Mouse (Mus musculus) liver, postnatal 0 days (tissue): ENCODE measurements around the gene Rnf224. TPM values are rescaled to one million over a fixed set of nuclear protein-coding genes. Genes with fewer than 3 reads are reported as not detected.

ENCODE experiments used
- ATAC-seq: fragments of 200-750 bp; cut with Nextera tagmentation; 2 replicates; pipeline ENCODE4 v1.8.0; 2017; ENCODE audit warnings: mild to moderate bottlenecking, moderate library complexity
- DNase-seq: peaks from one replicate; pipeline ENCODE4 v3.0.0-alpha.2; 2016
- H3K27ac ChIP-seq: fragments of 300-500 bp; sonication (generic); 2 replicates; pipeline ENCODE4 v1.5.1; 2014; ENCODE audit warnings: antibody characterized with exemption, moderate library complexity, mild to moderate bottlenecking, low read depth
- H3K27me3 ChIP-seq: fragments of 300-500 bp; sonication (generic); 2 replicates; pipeline ENCODE4 v1.6.1; 2014; ENCODE audit warnings: low read length, control low read depth, mixed read lengths; ENCODE audit not compliant: insufficient read depth
- H3K36me3 ChIP-seq: fragments of 300-500 bp; sonication (generic); replicated peaks from 2 replicates; pipeline ENCODE4 v1.6.1; 2014; ENCODE audit warnings: mild to moderate bottlenecking, control low read depth, low read length, moderate library complexity, mixed read lengths; ENCODE audit not compliant: insufficient read depth
- H3K4me1 ChIP-seq: fragments of 300-500 bp; sonication (generic); 2 replicates; pipeline ENCODE4 v1.6.1; 2014; ENCODE audit warnings: antibody characterized with exemption, mild to moderate bottlenecking, control low read depth; ENCODE audit not compliant: insufficient read depth
- H3K4me2 ChIP-seq: fragments of 300-500 bp; sonication (generic); 2 replicates; pipeline ENCODE4 v1.6.1; 2014; ENCODE audit warnings: low read depth, mild to moderate bottlenecking, low read length, moderate library complexity, mixed read lengths
- H3K4me3 ChIP-seq: fragments of 300-500 bp; sonication (generic); 2 replicates; pipeline ENCODE4 v1.5.1; 2014; ENCODE audit warnings: low read depth, low read length
- H3K9ac ChIP-seq: fragments of 300-500 bp; sonication (generic); replicated peaks from 2 replicates; pipeline ENCODE4 v1.6.1; 2014; ENCODE audit warnings: mild to moderate bottlenecking, moderate library complexity
- H3K9me3 ChIP-seq: fragments of 300-500 bp; sonication (generic); 2 replicates; pipeline ENCODE4 v1.6.1; 2016; ENCODE audit warnings: mild to moderate bottlenecking, control low read depth, low read length, mixed read lengths
- CTCF ChIP-seq: sonication (generic); IDR thresholded peaks from 2 replicates; pipeline ENCODE4 v1.5.1; 2016; ENCODE audit warnings: antibody characterized with exemption, low read depth
- EP300 ChIP-seq: IDR thresholded peaks from 2 replicates; pipeline ENCODE4 v1.6.1; 2016; ENCODE audit warnings: antibody characterized with exemption, low read depth, mild to moderate bottlenecking
- WGBS: fragments of 180-500 bp; shearing (Covaris S2); extraction: QIAGEN DNeasy Blood & Tissue Kit; methylation state at CpG from one replicate; pipeline ENCODE4 v1.1.7; 2014; ENCODE audit not compliant: insufficient replicate concordance; 5-methylcytosine and 5-hydroxymethylcytosine counted together
- polyA plus RNA-seq: library from polyadenylated mRNA; unstranded; fragments of >200 nt; fragmentation: Nextera tagmentation; extraction: Ambion mirVana; gene quantifications from 2 replicates; pipeline ENCODE4 v1.2.1, GENCODE M21; 2015

Rnf224 gene
- polyA plus RNA-seq, 1 experiment from 2014 or later: not detected

- DNase-seq: no peak
- H3K9ac ChIP-seq: no peak overlapping the region
- no peak for TF ChIP-seq CTCF
- no peak for TF ChIP-seq EP300
- H3K4me3 ChIP-seq: no peak overlapping the region
- H3K36me3 ChIP-seq: no peaks in the 10 kb centered on the region
- no peak overlapping the region for H3K27ac ChIP-seq
- H3K4me2 ChIP-seq: no peak overlapping the region
- ATAC-seq: no peak
- no peaks in the 10 kb centered on the region for H3K9me3 ChIP-seq
- peaks cover 22% of the 10 kb centered on the region for H3K4me1 ChIP-seq
- peaks cover 16% of the 10 kb centered on the region for H3K27me3 ChIP-seq
- 64% methylated on average over 4 of the region's 4 CpGs for WGBS
Observed at GRCm38 (mm10) chr2:25237522-25237921, 935 bp upstream of the Rnf224 start.

DNA sequence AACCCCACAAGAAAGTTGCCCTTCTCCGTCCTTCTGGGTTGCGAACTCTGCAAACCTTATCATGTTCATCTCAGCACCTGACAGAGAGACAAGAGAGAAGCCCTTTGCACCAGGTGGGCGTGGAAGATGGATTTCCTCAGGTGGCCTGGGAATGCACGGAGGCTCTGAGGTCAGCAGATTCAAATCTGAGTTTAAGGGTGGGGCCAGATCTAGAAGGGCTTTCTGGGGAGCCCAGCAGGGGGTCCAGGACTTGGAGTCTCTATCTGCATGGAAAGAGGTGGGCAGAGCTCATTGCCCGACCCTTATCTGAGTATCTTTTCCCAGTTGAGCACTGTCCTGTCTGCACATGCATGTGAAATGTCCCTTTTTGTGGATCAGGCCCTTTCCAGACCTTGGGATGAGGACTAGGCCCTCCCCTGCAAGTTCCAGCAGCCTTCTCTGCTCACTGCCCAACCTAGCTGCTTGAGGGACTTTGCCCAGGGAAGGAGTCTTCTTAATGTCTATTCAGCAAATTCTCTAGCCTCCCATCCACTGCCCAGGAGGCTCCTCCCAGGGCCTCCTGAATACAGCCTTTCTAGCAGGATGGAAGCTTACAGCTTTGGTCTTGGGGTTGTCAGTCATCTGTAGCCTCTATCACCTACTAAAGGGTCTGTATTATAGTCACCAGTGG is 1.9 kb downstream of the Rnf224 start:
- Histone ChIP-seq H3K27me3 (no peaks in the 10 kb centered on the region), H3K4me3 (no peak overlapping the region), H3K27ac (no peak overlapping the region), H3K9me3 (no peaks in the 10 kb centered on the region), H3K4me2 (no peak overlapping the region), H3K9ac (no peak overlapping the region), H3K4me1 (no peaks in the 10 kb centered on the region; the same call in 1 of the 2 replicates), H3K36me3 (no peaks in the 10 kb centered on the region)
- no peak for ATAC-seq
- no peak for DNase-seq
- TF ChIP-seq CTCF: no peak
- TF ChIP-seq EP300: no peak
- WGBS: 64% methylated on average over 5 of the region's 5 CpGs

DNA sequence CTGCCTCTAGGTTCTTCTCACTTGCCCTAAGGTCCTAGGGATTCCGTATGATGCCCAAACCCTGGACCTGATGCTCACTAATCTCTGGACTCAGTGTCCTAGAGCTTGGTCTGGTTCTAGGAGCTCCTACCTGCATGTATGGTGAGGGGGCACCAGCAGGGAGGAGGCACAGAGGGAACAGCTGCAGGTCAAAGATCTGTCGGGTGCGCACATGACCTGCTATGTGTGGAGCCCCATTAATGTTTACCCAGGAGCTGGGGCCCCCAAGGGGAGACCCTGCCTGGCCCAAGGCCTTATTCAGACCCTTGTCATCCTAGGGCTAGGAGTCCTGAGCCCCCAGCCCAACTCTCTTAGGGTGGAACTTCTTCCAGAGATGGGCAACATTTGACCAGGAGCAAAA is 2.5 kb downstream of the Rnf224 start, which contains the start of gene Slc34a3:
Slc34a3 (minus strand) TSS at position 315 of the 400 bp plus-strand sequence.
- WGBS: 60% methylated on average over 3 of the region's 3 CpGs
- no peak for DNase-seq
- Histone ChIP-seq H3K27ac (no peak within 1 kb of the TSS), H3K27me3 (no peaks in the 10 kb centered on the region), H3K4me2 (no peak within 1 kb of the TSS), H3K9ac (no peak within 1 kb of the TSS), H3K4me1 (peaks cover under 1% of the 10 kb centered on the region; the same call in 1 of the 2 replicates), H3K4me3 (no peak within 1 kb of the TSS), H3K36me3 (no peaks in the 10 kb centered on the region), H3K9me3 (no peaks in the 10 kb centered on the region)
- no peak for TF ChIP-seq CTCF
- ATAC-seq: no peak

DNA sequence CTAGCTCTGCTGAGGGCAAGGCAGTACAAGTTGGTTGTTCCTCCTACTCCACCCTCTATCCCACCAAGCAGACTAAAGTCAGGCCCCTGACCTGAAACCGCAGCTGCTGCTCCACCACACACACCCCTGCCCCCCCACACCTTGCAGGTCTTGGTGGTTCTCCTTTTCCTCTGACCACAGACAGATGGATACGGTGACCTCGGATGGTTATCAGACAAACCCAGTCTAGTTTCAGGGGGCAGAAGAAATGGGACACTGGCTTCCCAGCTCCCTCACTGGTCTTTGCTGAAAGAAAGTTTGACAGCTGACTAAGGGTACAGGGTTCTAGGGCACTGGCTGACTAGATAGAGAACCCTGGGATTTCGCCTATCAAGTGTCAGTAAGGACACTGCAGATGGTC is 3.2 kb downstream of the Rnf224 start:
- Histone ChIP-seq H3K27ac (no peak overlapping the region), H3K9ac (no peak overlapping the region), H3K9me3 (no peaks in the 10 kb centered on the region), H3K4me1 (peaks cover 4% of the 10 kb centered on the region), H3K4me3 (no peak overlapping the region), H3K4me2 (no peak overlapping the region), H3K36me3 (no peaks in the 10 kb centered on the region), H3K27me3 (no peaks in the 10 kb centered on the region)
- DNase-seq: peak; percentile 33
- ATAC-seq: no peak
- 34% methylated on average over 4 of the region's 4 CpGs for WGBS
- TF ChIP-seq CTCF (no peak), EP300 (no peak)

DNA sequence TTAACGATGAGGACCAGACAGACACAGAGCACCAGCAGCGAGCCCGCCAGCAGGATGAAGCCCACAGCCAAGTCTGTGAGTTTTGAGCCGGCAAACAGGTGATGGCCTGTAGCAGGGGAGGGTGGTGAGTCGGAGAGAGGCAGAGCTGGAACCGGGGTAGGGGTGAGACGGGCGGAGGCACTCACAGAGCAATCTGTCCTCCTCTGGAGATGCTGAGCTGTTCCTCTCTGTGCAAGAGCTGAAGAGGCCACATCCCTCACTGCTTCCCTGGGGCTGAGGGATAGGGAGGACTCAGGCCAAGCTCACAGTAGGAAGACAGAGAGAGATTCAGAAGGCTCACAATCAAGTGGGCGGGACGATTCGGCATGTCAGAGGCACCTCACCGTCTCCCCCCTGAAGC is 5.5 kb downstream of the Rnf224 start:
- Histone ChIP-seq H3K4me1 (peaks cover 6% of the 10 kb centered on the region), H3K4me2 (no peak overlapping the region), H3K27me3 (no peaks in the 10 kb centered on the region), H3K4me3 (no peak overlapping the region), H3K27ac (no peak overlapping the region), H3K36me3 (no peaks in the 10 kb centered on the region), H3K9ac (no peak overlapping the region), H3K9me3 (no peaks in the 10 kb centered on the region)
- ATAC-seq: no peak
- TF ChIP-seq CTCF (no peak), EP300 (no peak)
- WGBS: 59% methylated on average over 12 of the region's 12 CpGs
- DNase-seq: no peak

DNA sequence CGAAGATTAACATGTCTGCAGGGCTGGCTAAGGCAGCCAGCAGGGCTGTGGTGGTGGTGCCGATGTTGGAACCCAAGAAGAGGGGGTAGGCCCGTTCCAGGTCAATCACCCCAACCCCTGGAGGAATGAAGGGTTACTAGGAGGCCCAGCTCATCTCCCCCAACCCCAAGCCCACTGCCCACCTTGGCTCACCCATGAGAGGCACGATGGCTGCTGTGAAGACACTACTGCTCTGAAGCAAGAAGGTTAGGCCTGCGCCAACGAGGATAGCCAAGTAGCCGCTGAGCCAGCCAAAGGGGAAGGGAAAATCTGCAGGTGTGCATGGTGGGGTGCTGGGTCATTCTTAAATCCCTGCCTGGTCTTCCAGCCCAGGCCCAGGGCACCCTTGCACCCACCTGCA is 6.0 kb downstream of the Rnf224 start:
- no peak for DNase-seq
- H3K9me3 ChIP-seq: no peaks in the 10 kb centered on the region
- peaks cover 10% of the 10 kb centered on the region for H3K4me1 ChIP-seq
- no peak overlapping the region for H3K4me3 ChIP-seq
- no peak for TF ChIP-seq CTCF
- no peak for TF ChIP-seq EP300
- WGBS: 83% methylated on average over 7 of the region's 7 CpGs
- no peak overlapping the region for H3K27ac ChIP-seq
- no peaks in the 10 kb centered on the region for H3K27me3 ChIP-seq
- ATAC-seq: no peak
- H3K4me2 ChIP-seq: no peak overlapping the region
- no peak overlapping the region for H3K9ac ChIP-seq
- H3K36me3 ChIP-seq: no peaks in the 10 kb centered on the region
